Mouse (Mus musculus) small intestine, adult 2 months (tissue): ENCODE measurements at regions not wholly inside any gene's neighbourhood (a gene's known extent, or its start where the extent isn't known, plus 50 kb on each side); places are given as distances from the start of the nearest gene placed in this dataset.

Experiments
- CTCF ChIP-seq: fragments of 200-500 bp; IDR thresholded peaks from 2 replicates; pipeline ENCODE4 v1.5.1; 2012; ENCODE audit warnings: low read depth, mild to moderate bottlenecking, control low read depth, inconsistent platforms, low read length, moderate library complexity, mixed read lengths; ENCODE audit not compliant: insufficient replicate concordance, insufficient read length; ENCODE audit errors: extremely low read depth
- POLR2A ChIP-seq: fragments of 200-500 bp; IDR thresholded peaks from 2 replicates; pipeline ENCODE4 v1.6.1; 2012; ENCODE audit warnings: low read depth, mild to moderate bottlenecking, control low read depth, inconsistent platforms, low read length, moderate library complexity

DNA sequence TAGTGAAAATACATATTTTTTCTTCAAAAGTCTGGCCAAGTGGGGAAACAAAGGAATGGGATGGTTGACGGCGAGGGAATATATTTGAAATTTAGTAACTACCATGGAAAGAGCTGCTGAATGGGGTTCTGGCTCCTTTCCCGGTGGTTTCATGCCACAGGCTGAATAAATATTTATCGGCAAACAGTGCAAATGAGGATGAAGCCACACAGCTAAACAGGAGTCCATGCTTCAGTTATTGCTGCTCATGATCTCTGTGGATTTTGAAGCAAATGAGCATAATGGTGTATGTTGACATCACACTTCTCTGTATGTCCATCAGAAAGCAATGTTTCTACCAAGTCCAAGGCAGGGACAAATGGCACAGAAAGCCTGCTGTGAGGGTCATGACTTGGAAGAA is 3580.6 kb upstream of the Gm7489 start:
- no peak for TF ChIP-seq POLR2A
- TF ChIP-seq CTCF: no peak
